Comparison of ENCODE assay signal across 12 mouse cellular contexts in the genomic region with DNA sequence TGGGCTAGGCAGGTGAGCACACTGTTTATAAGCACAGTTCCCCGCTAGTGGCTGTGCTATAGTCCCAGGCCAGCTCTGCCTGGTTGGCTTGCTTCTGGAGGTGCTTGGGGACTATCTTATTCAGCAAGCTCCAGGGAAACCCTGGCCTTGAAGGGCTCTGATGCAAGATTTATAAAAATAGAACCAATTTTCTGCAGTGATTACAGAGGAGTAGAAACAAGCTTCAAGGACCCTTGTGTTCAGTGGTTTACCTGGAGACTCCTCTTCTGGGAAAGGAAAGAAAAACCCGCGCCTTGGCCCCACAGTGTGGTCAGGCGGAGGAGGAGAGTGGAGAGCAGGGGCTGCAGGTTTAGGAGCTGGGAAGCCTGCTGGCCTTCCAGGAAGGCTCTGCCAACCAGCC.
"Had no signal": no experiment of that assay in that cellular context is flagged by ENCODE, and none has a peak within 500 bp of the region (broad histone marks: within the 10 kb centered on the region; RNA-seq: fewer than 3 reads in every experiment).

No protein-coding gene starts in this region.

- H3K27me3 ChIP-seq: kidney, embryonic 15.5 days; limb, embryonic 13.5 days; midbrain, embryonic 13.5 days had no signal

- H3K4me3 ChIP-seq: kidney, embryonic 15.5 days; limb, embryonic 13.5 days; midbrain, embryonic 13.5 days had no signal

- H3K9me3 ChIP-seq: kidney, embryonic 15.5 days; limb, embryonic 13.5 days; midbrain, embryonic 13.5 days had no signal

- H3K9ac ChIP-seq: kidney, embryonic 15.5 days; limb, embryonic 13.5 days; liver, embryonic 14.5 days; lung, embryonic 14.5 days; midbrain, embryonic 13.5 days had no signal

- H3K4me2 ChIP-seq: kidney, embryonic 15.5 days; limb, embryonic 13.5 days; lung, embryonic 14.5 days; midbrain, embryonic 13.5 days had no signal

- DNase-seq: kidney, adult 2 months; kidney, postnatal 14 days; left cerebral cortex, postnatal 4 days; lung, embryonic 14.5 days; right cerebral cortex, postnatal 14 days; thymus, adult 18-20 months; thymus, postnatal 14 days had no signal

- H3K4me1 ChIP-seq: kidney, embryonic 15.5 days; limb, embryonic 13.5 days had no signal

- H3K27ac ChIP-seq: kidney, embryonic 15.5 days; limb, embryonic 13.5 days; liver, embryonic 14.5 days; midbrain, embryonic 13.5 days had no signal

- ATAC-seq: intestine, embryonic 16.5 days; midbrain, embryonic 13.5 days had no signal

- H3K36me3 ChIP-seq: kidney, embryonic 15.5 days; limb, embryonic 13.5 days; midbrain, embryonic 13.5 days had no signal
